Mouse (Mus musculus) thymus, adult 2 months (tissue): Measurements from ENCODE around the gene Nav1. TPM values are rescaled to one million over a fixed set of nuclear protein-coding genes. Genes with fewer than 3 reads are reported as not detected.

ENCODE experiments used
- DNase-seq: peaks from one replicate; pipeline ENCODE4 v3.0.0; 2021
- H3K27ac ChIP-seq: fragments of 200-500 bp; 2 replicates; pipeline ENCODE4 v1.5.1; 2012; ENCODE audit warnings: low read length, control low read depth; ENCODE audit not compliant: control insufficient read depth, insufficient read depth
- H3K27me3 ChIP-seq: fragments of 200-500 bp; 2 replicates; pipeline ENCODE4 v1.6.1; 2012; ENCODE audit warnings: mild to moderate bottlenecking, low read length, moderate library complexity, mixed read lengths; ENCODE audit not compliant: control insufficient read depth, insufficient read depth
- H3K36me3 ChIP-seq: fragments of 200-500 bp; 2 replicates; pipeline ENCODE4 v1.6.1; 2012; ENCODE audit warnings: mild to moderate bottlenecking, low read length, moderate library complexity; ENCODE audit not compliant: control insufficient read depth, insufficient read depth
- H3K4me1 ChIP-seq: fragments of 200-500 bp; replicated peaks from 2 replicates; pipeline ENCODE4 v1.6.1; 2012; ENCODE audit warnings: low read length; ENCODE audit not compliant: control insufficient read depth, insufficient read depth
- H3K4me3 ChIP-seq: fragments of 200-500 bp; 2 replicates; pipeline ENCODE4 v1.5.1; 2012; ENCODE audit warnings: mild to moderate bottlenecking, low read length, control low read depth, moderate library complexity; ENCODE audit not compliant: control insufficient read depth, insufficient read depth
- CTCF ChIP-seq: fragments of 200-500 bp; IDR thresholded peaks from 2 replicates; pipeline ENCODE4 v1.5.1; 2012; ENCODE audit warnings: mild to moderate bottlenecking, control low read depth, low read length, moderate library complexity, borderline replicate concordance; ENCODE audit not compliant: control insufficient read depth, poor library complexity, insufficient read depth; ENCODE audit errors: extremely low read depth
- POLR2A ChIP-seq: fragments of 200-500 bp; IDR thresholded peaks from 2 replicates; pipeline ENCODE4 v1.6.1; 2012; ENCODE audit warnings: mild to moderate bottlenecking, low read length, control low read depth, moderate library complexity; ENCODE audit not compliant: control insufficient read depth, poor library complexity, insufficient read depth; ENCODE audit errors: extremely low read depth
- WGBS: fragments of 180-500 bp; shearing (Covaris S2); methylation state at CpG from one replicate; pipeline ENCODE4 v1.1.7; 2018; 5-methylcytosine and 5-hydroxymethylcytosine counted together
- polyA plus RNA-seq: library from polyadenylated mRNA; depleted of rRNA; stranded (reverse); fragments of >200 nt; gene quantifications from 2 replicates; pipeline ENCODE4 v1.2.3, GENCODE M21; 2012

Nav1 gene
- polyA plus RNA-seq, 1 experiment, result 8.7 TPM

- whole genome bisulfite sequencing, result 96% methylated on average over 13 of the region's 13 CpGs
- no peaks in the 10 kb centered on the region for H3K27me3 ChIP-seq
- no peak for DNase-seq
- no peak overlapping the region for H3K4me3 ChIP-seq
- TF ChIP-seq POLR2A (no peak), CTCF (no peak)
- H3K27ac ChIP-seq, result no peak overlapping the region
- H3K4me1 ChIP-seq, result no peaks in the 10 kb centered on the region; the same call in 1 of the 2 replicates
- no peaks in the 10 kb centered on the region for H3K36me3 ChIP-seq
These were observed 86.4 kb downstream of the Nav1 start for GRCm38 (mm10) chr1:135520550-135521168.

- WGBS, result 88% methylated on average over 5 of the region's 5 CpGs
- H3K36me3 ChIP-seq, result no peaks in the 10 kb centered on the region
- no peak for TF ChIP-seq CTCF
- TF ChIP-seq POLR2A, result no peak
- H3K27me3 ChIP-seq, result no peaks in the 10 kb centered on the region
- no peak for DNase-seq
- H3K27ac ChIP-seq, result no peak overlapping the region
- H3K4me1 ChIP-seq, result no peaks in the 10 kb centered on the region; the same call in 1 of the 2 replicates
- H3K4me3 ChIP-seq, result no peak overlapping the region
These were observed 88.4 kb downstream of the Nav1 start for GRCm38 (mm10) chr1:135518661-135519060.

GRCm38 (mm10) chr1:135517469-135517868, 89.6 kb downstream of the Nav1 start:
- H3K36me3 ChIP-seq, result no peaks in the 10 kb centered on the region
- H3K27ac ChIP-seq, result no peak overlapping the region
- H3K4me1 ChIP-seq, result no peaks in the 10 kb centered on the region; the same call in 1 of the 2 replicates
- TF ChIP-seq POLR2A (no peak), CTCF (no peak)
- no peak for DNase-seq
- H3K4me3 ChIP-seq, result no peak overlapping the region
- no peaks in the 10 kb centered on the region for H3K27me3 ChIP-seq
- 93% methylated on average over 6 of the region's 6 CpGs for WGBS

GRCm38 (mm10) chr1:135516511-135517305, 90.4 kb downstream of the Nav1 start:
- Histone ChIP-seq H3K4me1 (no peaks in the 10 kb centered on the region; the same call in 1 of the 2 replicates), H3K27ac (no peak overlapping the region), H3K36me3 (no peaks in the 10 kb centered on the region), H3K27me3 (no peaks in the 10 kb centered on the region), H3K4me3 (no peak overlapping the region)
- TF ChIP-seq POLR2A (no peak), CTCF (no peak)
- 27% methylated on average over 10 of the region's 10 CpGs for WGBS
- no peak for DNase-seq

- no peaks in the 10 kb centered on the region for H3K36me3 ChIP-seq
- TF ChIP-seq CTCF, result no peak
- DNase-seq, result no peak
- WGBS, result 96% methylated on average over 12 of the region's 12 CpGs
- no peak overlapping the region for H3K4me3 ChIP-seq
- no peak overlapping the region for H3K27ac ChIP-seq
- H3K27me3 ChIP-seq, result no peaks in the 10 kb centered on the region; the same call in 1 of the 2 replicates
- peaks cover 4% of the 10 kb centered on the region; the same call in 1 of the 2 replicates for H3K4me1 ChIP-seq
These were observed 91.4 kb downstream of the Nav1 start for GRCm38 (mm10) chr1:135515633-135516238.

GRCm38 (mm10) chr1:135514913-135515632, 92.0 kb downstream of the Nav1 start:
- no peaks in the 10 kb centered on the region; the same call in 1 of the 2 replicates for H3K27me3 ChIP-seq
- no peak overlapping the region for H3K4me3 ChIP-seq
- H3K27ac ChIP-seq, result no peak overlapping the region
- TF ChIP-seq POLR2A (no peak), CTCF (no peak)
- WGBS, result 94% methylated on average over 9 of the region's 9 CpGs
- H3K36me3 ChIP-seq, result no peaks in the 10 kb centered on the region
- H3K4me1 ChIP-seq, result peaks cover 4% of the 10 kb centered on the region; the same call in 1 of the 2 replicates
- no peak for DNase-seq
